Mouse (Mus musculus): ENCODE results near the gene Rnf181.

The Rnf181 gene

GRCm38 (mm10) chr6:72383952-72384351 lies 17.2 kb upstream of the Rnf181 start:
- no peak for DNase-seq (ENCODE audit: low spot score in 2 of 2)

GRCm38 (mm10) chr6:72383142-72383820 lies 16.5 kb upstream of the Rnf181 start:
- no peak for DNase-seq (ENCODE audit: low spot score in 2 of 2)

GRCm38 (mm10) chr6:72382494-72382893 lies 15.7 kb upstream of the Rnf181 start:
- DNase-seq (ENCODE audit: low spot score in 2 of 2) = no peak

- DNase-seq (ENCODE audit: low spot score in 2 of 2) = peak; percentile 49 to 54
Measured at GRCm38 (mm10) chr6:72380131-72380770, 13.5 kb upstream of the Rnf181 start, which contains the start of gene Vamp5. Gene Vamp5 (minus strand): TSS chr6:72380468.

- DNase-seq (ENCODE audit: low spot score in 2 of 2) = no peak
Measured at GRCm38 (mm10) chr6:72379377-72380130, 12.8 kb upstream of the Rnf181 start.

- no peak for DNase-seq (ENCODE audit: low spot score in 2 of 2)
Measured at GRCm38 (mm10) chr6:72378510-72379234, 11.9 kb upstream of the Rnf181 start.

- no peak for DNase-seq (ENCODE audit: low spot score in 2 of 2)
Measured at GRCm38 (mm10) chr6:72374820-72375563, 8.2 kb upstream of the Rnf181 start.

- DNase-seq (ENCODE audit: low spot score in 2 of 2) = no peak
Measured at GRCm38 (mm10) chr6:72374206-72374605, 7.5 kb upstream of the Rnf181 start.

GRCm38 (mm10) chr6:72373184-72373583 lies 6.4 kb upstream of the Rnf181 start:
- no peak for DNase-seq (ENCODE audit: low spot score in 2 of 2)

GRCm38 (mm10) chr6:72371571-72371970 lies 4.8 kb upstream of the Rnf181 start:
- no peak for DNase-seq (ENCODE audit: low spot score in 2 of 2)

- DNase-seq (ENCODE audit: low spot score in 2 of 2) = peak; percentile 64 to 68
Measured at GRCm38 (mm10) chr6:72371147-72371546, 4.4 kb upstream of the Rnf181 start.

GRCm38 (mm10) chr6:72370091-72370490 lies 3.3 kb upstream of the Rnf181 start:
- DNase-seq (ENCODE audit: low spot score in 2 of 2) = no peak

- DNase-seq (ENCODE audit: low spot score in 2 of 2) = no peak
Measured at GRCm38 (mm10) chr6:72369557-72369956, 2.8 kb upstream of the Rnf181 start.

GRCm38 (mm10) chr6:72367460-72367974 lies 761 bp upstream of the Rnf181 start:
- no peak for DNase-seq (ENCODE audit: low spot score in 2 of 2)

- DNase-seq (ENCODE audit: low spot score in 2 of 2) = no peak
Measured at GRCm38 (mm10) chr6:72366304-72366703, 452 bp downstream of the Rnf181 start.

GRCm38 (mm10) chr6:72364985-72365384 lies 1.8 kb downstream of the Rnf181 start:
- DNase-seq (ENCODE audit: low spot score in 2 of 2) = no peak

- DNase-seq (ENCODE audit: low spot score in 2 of 2) = no peak
Measured at GRCm38 (mm10) chr6:72364009-72364408, 2.7 kb downstream of the Rnf181 start.

- DNase-seq (ENCODE audit: low spot score in 2 of 2) = peak; percentile 97 to 99
Measured at GRCm38 (mm10) chr6:72362132-72363028, 4.4 kb downstream of the Rnf181 start.

- no peak for DNase-seq (ENCODE audit: low spot score in 2 of 2)
Measured at GRCm38 (mm10) chr6:72361121-72361551, 5.6 kb downstream of the Rnf181 start.

GRCm38 (mm10) chr6:72360599-72360935 lies 6.2 kb downstream of the Rnf181 start:
- peak in 1 of 2 experiments; percentile 52 for DNase-seq (ENCODE audit: low spot score in 2 of 2)
